Mouse (Mus musculus): Measurements from ENCODE around the gene Clec2i. TPM values are rescaled to one million over a fixed set of nuclear protein-coding genes. Genes with fewer than 3 reads are reported as not detected.
A peak's percentile ranks its signal among the peaks of the same experiment; 100 is the strongest.
"Not testable (repeated sequence)": the region's sequence is repeated elsewhere in the genome, so short reads cannot be mapped to it uniquely, and the experiment has no call there.

The Clec2i gene
- total RNA-seq (2021), result not detected

GRCm38 (mm10) chr6:128887091-128887790 lies at the start of gene Clec2i:
TSS of gene Clec2i (plus strand) at chr6:128887588.
- peak in 1 of 2 experiments; percentile 20 for DNase-seq

- DNase-seq, result peak; percentile 90 to 91
Observed at GRCm38 (mm10) chr6:128838342-128839265, 48.8 kb upstream of the Clec2i start.

DNA sequence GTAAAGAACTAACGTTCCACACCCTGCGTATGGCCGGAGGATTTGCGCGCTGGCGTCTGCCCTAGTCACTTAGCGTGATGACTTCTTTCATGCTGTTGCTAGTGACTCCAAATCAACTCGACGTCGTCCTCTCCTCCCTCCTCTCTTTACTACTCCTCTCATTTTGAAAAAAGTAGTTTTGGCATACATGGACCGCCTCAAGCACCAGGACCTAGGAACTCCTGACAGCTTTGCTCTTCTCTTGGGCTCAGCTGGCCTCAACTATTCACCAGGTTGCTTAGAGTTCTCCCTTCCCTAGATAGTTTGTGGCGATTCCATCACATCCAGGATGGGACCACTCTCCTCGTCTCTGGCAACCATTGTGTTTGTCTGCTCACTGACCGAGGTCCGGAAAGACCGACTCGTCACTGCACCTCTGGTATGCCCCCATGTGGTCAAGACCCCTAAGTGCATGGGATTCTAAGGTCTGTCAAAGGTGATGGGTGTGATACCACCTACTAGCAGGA lies 48.1 kb upstream of the Clec2i start:
- peak; percentile 58 to 69 for DNase-seq

- no peak for DNase-seq
Observed at GRCm38 (mm10) chr6:128839921-128840320, 47.5 kb upstream of the Clec2i start.

DNA sequence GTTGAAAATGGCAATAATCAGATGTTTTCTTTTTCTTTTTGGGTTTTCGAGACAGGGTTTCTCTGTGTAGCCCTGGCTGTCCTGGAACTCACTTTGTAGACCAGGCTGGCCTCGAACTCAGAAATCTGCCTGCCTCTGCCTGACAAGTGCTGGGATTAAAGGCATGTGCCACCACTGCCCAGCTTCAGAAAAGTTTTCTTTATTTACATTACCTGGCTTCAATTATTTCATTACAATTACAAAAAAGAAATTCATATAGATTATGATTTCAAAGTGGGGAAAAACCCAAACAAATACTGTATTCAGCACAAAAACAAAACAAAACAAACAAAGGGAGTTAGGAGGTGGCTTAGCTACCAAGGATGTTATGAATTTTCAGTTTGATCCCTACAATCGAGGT lies 46.7 kb upstream of the Clec2i start:
- DNase-seq, result not testable (repeated sequence)

GRCm38 (mm10) chr6:128841327-128842089 lies 45.9 kb upstream of the Clec2i start:
- no peak for DNase-seq

GRCm38 (mm10) chr6:128842356-128842944 lies 44.9 kb upstream of the Clec2i start:
- DNase-seq, result no peak

- peak; percentile 93 to 94 for DNase-seq
Observed at GRCm38 (mm10) chr6:128842945-128843478, 44.4 kb upstream of the Clec2i start.

GRCm38 (mm10) chr6:128843479-128843992 lies 43.9 kb upstream of the Clec2i start:
- no peak for DNase-seq

- peak; percentile 10 to 31 for DNase-seq
Observed at GRCm38 (mm10) chr6:128844131-128844530, 43.3 kb upstream of the Clec2i start.

DNA sequence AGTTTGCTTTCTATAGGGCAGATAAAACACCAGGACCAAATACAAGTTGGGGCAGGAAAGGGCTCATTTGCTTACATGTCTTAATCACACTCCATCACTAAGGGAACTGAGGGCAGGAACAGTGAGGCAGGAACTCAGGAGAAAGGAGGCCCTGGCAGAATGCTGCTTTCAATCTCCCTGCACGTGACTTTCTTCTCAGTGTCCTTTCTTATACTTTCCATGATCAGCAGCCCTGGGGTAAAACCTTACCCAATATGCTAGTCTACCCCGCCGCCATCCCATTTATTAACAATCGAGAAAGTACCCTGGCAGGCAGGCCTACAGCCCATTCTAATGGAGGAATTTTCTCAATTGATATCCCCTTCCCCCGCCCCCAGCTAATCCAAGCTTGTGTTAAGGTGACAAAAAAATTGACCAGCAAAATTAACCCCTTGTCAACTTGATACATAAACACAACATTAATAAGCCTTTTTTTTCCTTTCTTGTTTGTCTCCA lies 42.8 kb upstream of the Clec2i start:
- no peak for DNase-seq

GRCm38 (mm10) chr6:128845319-128845979 lies 41.9 kb upstream of the Clec2i start:
- DNase-seq, result peak; percentile 73 to 75

- no peak for DNase-seq
Observed at GRCm38 (mm10) chr6:128845998-128846542, 41.3 kb upstream of the Clec2i start.

- no peak for DNase-seq
Observed at GRCm38 (mm10) chr6:128847401-128847800, 40.0 kb upstream of the Clec2i start.

DNA sequence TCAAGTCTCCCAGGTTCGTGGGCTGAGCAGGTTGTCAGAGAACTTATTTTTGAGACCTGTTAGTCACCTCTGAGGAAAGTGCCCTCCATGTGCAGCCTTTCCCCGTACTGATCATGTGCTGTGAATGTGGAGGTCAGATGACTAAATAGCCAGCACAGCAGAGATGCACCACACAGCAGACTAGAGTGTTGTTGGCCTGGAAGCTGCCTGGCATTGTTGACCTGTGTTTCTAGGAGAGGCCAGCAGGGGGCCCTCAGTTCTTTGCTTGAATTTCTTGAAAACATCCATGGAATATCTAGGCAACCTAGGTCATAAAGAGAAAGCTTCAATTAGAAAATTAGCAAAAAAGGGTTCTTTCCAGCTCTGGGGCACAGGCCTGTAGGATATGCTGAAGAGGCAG lies 37.5 kb upstream of the Clec2i start:
- peak; percentile 11 to 23 for DNase-seq

DNA sequence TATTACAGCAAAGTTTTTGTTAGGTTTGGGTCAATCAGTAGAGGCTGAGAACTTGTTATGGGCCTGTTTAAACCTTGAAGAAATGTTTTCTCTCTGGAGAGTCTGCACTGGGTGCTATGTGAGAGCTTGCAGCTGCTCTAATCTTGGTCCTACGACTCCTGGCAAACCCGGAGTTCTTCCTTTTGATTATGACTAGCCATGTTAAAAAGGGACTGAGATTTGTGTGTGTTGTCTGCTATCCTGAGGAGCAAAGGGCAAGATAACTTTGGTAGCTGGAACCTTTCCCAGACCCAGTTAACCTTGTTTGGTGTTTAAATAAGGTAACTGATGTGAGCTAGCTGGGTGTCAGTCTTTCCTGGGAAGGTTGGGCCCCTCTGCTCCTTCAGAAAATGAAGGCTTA lies 36.7 kb upstream of the Clec2i start:
- DNase-seq, result no peak

GRCm38 (mm10) chr6:128851151-128851550 lies 36.2 kb upstream of the Clec2i start:
- DNase-seq, result no peak

DNA sequence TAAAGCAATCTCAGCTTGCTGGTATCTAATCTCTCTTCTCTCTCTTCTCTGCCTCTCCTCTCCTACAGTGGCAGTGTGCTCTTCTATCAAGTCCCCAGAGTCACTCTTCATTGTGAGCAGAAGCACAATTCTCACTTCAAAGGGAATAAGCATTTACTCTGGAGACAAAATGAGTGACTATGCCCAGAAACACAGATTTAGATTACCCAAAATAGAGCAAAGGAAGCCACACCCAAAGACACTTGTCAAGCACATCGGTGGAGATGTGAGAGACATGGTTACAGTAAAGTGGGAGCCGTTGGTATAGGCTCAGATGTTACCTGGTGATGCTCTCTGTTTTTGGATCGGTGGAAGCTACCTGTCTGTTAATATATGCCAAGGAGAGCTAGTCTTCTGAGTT lies 34.6 kb upstream of the Clec2i start:
- no peak for DNase-seq

- peak; percentile 52 to 54 for DNase-seq
Observed at GRCm38 (mm10) chr6:128854024-128854820, 33.2 kb upstream of the Clec2i start.

GRCm38 (mm10) chr6:128854895-128855294 lies 32.5 kb upstream of the Clec2i start:
- DNase-seq, result no peak

Data from layer of hippocampus, postnatal 36 days (tissue).